In genomic region chr2:6209116-6209515, GRCm38 (mm10) we compare ENCODE assay signal across 18 mouse cellular contexts. TPM values are rescaled to one million over a fixed set of nuclear protein-coding genes. Genes with fewer than 3 reads are reported as not detected.
DNase-seq lines count a peak whose midpoint lies in the region; ATAC-seq and TF ChIP-seq lines count a peak whose summit lies in the region.
"Had no signal": no experiment of that assay in that cellular context is flagged by ENCODE, and none has a peak within 500 bp of the region (broad histone marks: within the 10 kb centered on the region; RNA-seq: fewer than 3 reads in every experiment).

No protein-coding gene starts in this region.

- DNase-seq in left cerebral cortex, adult 11 months (ENCODE audit: low spot score) = peak; percentile 32
- DNase-seq in left cerebral cortex, postnatal 4 days = no peak
- peak; percentile 63 for DNase-seq in brain, adult 2 months (ENCODE audit: low read depth, low spot score)
- DNase-seq in layer of hippocampus, adult 11-12 months (ENCODE audit: low spot score) = peak; percentile 65
- no peak for DNase-seq in liver, postnatal 0 days
- DNase-seq in adrenal gland, postnatal 36 days = no peak
- no peak for DNase-seq in yolk sac, embryonic 10.5 days (ENCODE audit: low spot score)
- DNase-seq: adrenal gland, postnatal 14 days; cerebellum, adult 11-12 months; gastrocnemius, postnatal 14 days; heart, postnatal 10 days; liver had no signal

- H3K9ac ChIP-seq in liver, postnatal 0 days (replicated peaks) = no peak overlapping the region
- H3K9ac ChIP-seq: kidney, embryonic 15.5 days; lung, embryonic 15.5 days; midbrain, embryonic 12.5 days had no signal

- no peak overlapping the region for H3K27ac ChIP-seq in liver, postnatal 0 days (ENCODE audit: low read depth)
- H3K27ac ChIP-seq: hindbrain, postnatal 0 days; kidney, embryonic 15.5 days; lung, embryonic 15.5 days; midbrain, embryonic 12.5 days had no signal

- no peaks in the 10 kb centered on the region for H3K27me3 ChIP-seq in liver, postnatal 0 days (ENCODE audit: insufficient read depth, low read length)
- H3K27me3 ChIP-seq: kidney, embryonic 15.5 days; lung, embryonic 15.5 days; midbrain, embryonic 12.5 days had no signal

- 0 out of 2 replicates have a peak, but pooled peaks have one; percentile 23 for ATAC-seq in megakaryocyte progenitor cell, adult 5-6 weeks (replicated peaks; ENCODE audit: poor library complexity)
- ATAC-seq in liver, postnatal 0 days = no peak
- ATAC-seq: hindbrain, postnatal 0 days had no signal

- no peak for TF ChIP-seq EP300 in liver, postnatal 0 days (IDR thresholded peaks at IDR 0.05; ENCODE audit: low read depth)

- H3K4me1 ChIP-seq in liver, postnatal 0 days (ENCODE audit: insufficient read depth) = peaks cover 20% of the 10 kb centered on the region; the same call in 1 of the 2 replicates

- H3K9me3 ChIP-seq in liver, postnatal 0 days (ENCODE audit: low read length) = no peaks in the 10 kb centered on the region
- H3K9me3 ChIP-seq: kidney, embryonic 15.5 days; lung, embryonic 15.5 days; midbrain, embryonic 12.5 days had no signal

- intact Hi-C loops in left cerebral cortex, postnatal 4 days (cut with DNase I) = no loop called here

- H3K4me2 ChIP-seq in liver, postnatal 0 days (ENCODE audit: low read depth, low read length) = no peak overlapping the region
- H3K4me2 ChIP-seq: kidney, embryonic 15.5 days; lung, embryonic 15.5 days; midbrain, embryonic 12.5 days had no signal

- H3K4me3 ChIP-seq in liver, postnatal 0 days (ENCODE audit: low read depth, low read length) = no peak overlapping the region
- H3K4me3 ChIP-seq: erythroblast, embryonic 14.5 days; kidney, embryonic 15.5 days; lung, embryonic 15.5 days; midbrain, embryonic 12.5 days had no signal

- 69% methylated on average over 11 of the region's 11 CpGs for WGBS in liver, postnatal 0 days (ENCODE audit: insufficient replicate concordance)

- no peak for TF ChIP-seq CTCF in liver, postnatal 0 days (IDR thresholded peaks at IDR 0.05; ENCODE audit: low read depth)

- peaks cover 3% of the 10 kb centered on the region; the same call in 1 of the 2 replicates for H3K36me3 ChIP-seq in liver, postnatal 0 days (replicated peaks; ENCODE audit: insufficient read depth, low read length)
- H3K36me3 ChIP-seq: kidney, embryonic 15.5 days; lung, embryonic 15.5 days; midbrain, embryonic 12.5 days had no signal

RNA-seq across cellular contexts. Expression of gene Echdc3, which starts 3.7 kb away (rescaled TPM):
- total RNA-seq in left cerebral cortex, postnatal 4 days (2021) = under 1 TPM; 0.60 to 0.68 TPM
- 1.2 and 2.4 TPM in 2 replicates for total RNA-seq in megakaryocyte progenitor cell, adult 5-6 weeks (2015)
- total RNA-seq in megakaryocyte progenitor cell, adult 5-6 weeks (2017) = 0.41 and 1.5 TPM in 2 replicates
- 30.3 and 33.0 TPM in 2 replicates for polyA plus RNA-seq in liver, postnatal 0 days (2015; fragmentation: Nextera tagmentation; extraction: Ambion mirVana)
- 10 to 100 TPM; 29.2 to 61.5 TPM for total RNA-seq in adrenal gland, postnatal 36 days (2021)

Comparison
In these comparisons a context has a peak if more than half of its experiments do, and no peak if none do; other contexts are left out.
1. DNase-seq: peak in left cerebral cortex, adult 11 months (single experiment), brain, adult 2 months (single experiment) and layer of hippocampus, adult 11-12 months (single experiment); none in left cerebral cortex, postnatal 4 days (single experiment), liver, postnatal 0 days (single experiment), adrenal gland, postnatal 36 days (0 of 2) and yolk sac, embryonic 10.5 days (single experiment).
2. RNA of gene Echdc3, which starts 3.7 kb away (total RNA-seq): 29.2 to 61.5 TPM in adrenal gland, postnatal 36 days; 0.41 to 2.4 TPM in megakaryocyte progenitor cell, adult 5-6 weeks and 0.60 to 0.68 TPM in left cerebral cortex, postnatal 4 days; every median in the first group is over 4 times any median in the second.